In the genomic region with DNA sequence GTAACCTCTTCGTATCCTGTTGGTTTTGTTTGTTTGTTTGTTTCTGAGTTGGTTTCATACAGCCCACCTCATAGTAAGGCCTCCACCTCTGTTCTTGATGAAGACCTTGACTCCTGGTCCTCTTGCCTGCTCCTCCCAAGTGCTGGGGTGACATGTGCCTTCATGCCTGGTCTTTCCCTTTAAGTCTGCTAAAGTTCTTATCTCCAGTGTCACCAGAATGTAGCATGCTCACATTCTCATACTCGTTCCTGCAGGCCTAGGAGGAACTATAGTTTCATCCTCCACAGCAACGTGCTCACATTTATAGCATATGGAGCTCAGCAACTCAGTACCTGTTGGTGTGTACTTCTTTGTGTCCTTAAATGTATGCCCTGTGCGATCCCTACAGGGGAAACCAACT, we compare ENCODE assay signal across 1 mouse cellular context.
TF ChIP-seq lines count a peak whose summit lies in the region.

No protein-coding gene starts in this region.

TF ChIP-seq in MEL, 35 proteins besides CTCF, POLR2A, EP300 and RAD21 (continued from another document):
- TF ChIP-seq BHLHE40 (IDR thresholded peaks at IDR 0.05; ENCODE audit: borderline replicate concordance, low read depth, low read length): 0 out of 2 replicates have a peak, but pooled peaks have one; percentile 18
TF ChIP-seq in MEL: peak in this region for 7.
